Mouse (Mus musculus) forelimb bud, embryonic 11.5 days (tissue): Measurements from ENCODE around the gene Fars2.

Experiments used
- DNase-seq: peaks from one replicate; pipeline ENCODE4 v3.0.0-alpha.2; 2012; ENCODE audit warnings: low read depth, low spot score

Gene Fars2

DNA sequence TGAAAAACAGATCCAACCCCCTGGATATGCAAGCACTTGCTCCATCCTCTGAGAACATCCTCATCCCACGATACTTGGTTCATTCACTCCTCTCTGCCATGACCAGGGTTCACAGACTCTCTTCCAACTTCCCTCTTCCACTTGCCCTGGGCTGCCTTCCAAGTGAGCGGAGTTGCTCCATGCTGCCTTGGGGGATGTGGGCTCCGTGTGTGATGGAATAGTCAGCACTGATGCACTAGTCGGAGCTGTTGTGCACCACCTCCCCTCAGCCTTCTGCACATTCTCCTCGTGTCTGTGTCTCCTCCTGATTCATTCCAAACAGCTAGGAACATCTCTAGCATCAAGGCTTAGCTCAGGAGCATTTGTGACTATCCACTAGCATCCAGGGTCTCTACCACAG is 389.1 kb downstream of the Fars2 start:
- DNase-seq = no peak

DNA sequence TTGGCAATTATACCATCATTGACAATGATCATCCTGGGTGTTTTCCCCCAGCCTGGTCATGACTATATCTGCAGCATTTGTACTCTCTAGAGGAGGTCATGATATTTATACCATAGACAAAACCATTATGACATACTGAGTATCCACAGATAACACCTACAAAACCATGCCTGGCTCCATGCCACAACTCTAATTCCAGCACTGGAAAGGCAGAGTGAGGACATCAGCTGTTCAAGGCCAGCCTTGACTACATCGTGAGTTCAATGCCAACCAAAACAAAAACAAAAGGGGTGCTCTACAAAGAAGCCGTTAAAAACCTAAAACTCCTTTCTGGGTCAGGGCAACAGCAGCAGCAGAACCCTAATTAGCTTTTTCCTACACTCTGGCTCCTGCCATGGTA is 392.9 kb downstream of the Fars2 start:
- DNase-seq = no peak

DNA sequence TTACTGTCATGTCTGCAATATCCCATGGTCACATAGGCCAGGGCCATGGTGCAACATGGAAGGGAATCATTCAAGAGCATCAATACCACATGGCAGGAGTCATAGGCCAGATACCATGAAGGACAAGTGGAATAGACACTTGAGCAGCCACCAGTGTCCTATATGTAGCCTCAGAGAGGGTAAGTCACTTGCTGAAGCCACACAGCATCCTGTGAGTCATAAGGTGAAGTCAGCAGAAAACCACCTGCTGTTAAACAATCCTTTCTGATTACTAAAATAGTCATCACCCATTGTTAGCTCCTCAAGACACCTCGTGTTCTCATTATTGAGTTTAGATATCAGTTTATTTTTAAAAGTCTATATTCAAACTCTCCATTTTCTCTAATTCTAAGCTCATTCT is 395.9 kb downstream of the Fars2 start:
- no peak for DNase-seq

DNA sequence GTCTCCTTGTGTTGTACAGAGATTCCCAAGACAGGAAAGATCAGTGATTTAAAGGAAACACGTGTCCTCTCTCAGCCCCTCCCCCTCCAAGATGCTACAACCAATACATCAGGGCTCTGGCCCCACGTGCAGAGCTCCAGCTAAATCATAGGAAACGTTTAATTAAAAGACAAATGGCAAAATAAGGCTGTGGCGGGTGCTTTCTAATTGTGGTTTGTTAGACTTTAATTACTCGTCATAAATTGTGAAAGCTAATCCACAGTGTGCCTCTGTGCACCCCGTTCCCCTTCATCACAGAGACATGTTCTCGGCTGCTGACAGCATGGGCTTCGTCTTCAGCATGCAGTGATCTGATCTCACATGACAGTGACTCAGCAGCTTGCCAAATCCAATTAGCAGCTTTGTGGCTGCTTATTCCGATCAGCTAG is 400.9 kb downstream of the Fars2 start:
- no peak for DNase-seq

DNA sequence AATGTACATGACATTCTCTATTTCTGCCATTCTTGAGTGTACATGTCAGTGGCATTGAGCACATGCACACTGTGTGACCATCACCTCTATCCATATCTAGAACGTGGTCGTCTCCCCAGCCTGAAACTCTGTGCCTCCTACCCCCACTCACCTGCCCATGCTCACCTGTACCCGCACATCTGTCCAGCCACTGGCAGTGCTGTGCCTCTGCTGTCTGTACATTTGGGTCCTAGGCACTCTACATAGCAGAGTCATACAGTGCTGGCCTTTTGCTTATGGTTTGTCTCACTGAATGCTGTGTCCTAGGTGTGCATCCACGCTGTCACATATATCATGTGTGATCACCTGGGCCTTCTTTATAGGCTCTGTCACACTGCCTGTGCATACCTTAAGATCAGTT is 410.5 kb downstream of the Fars2 start:
- no peak for DNase-seq

DNA sequence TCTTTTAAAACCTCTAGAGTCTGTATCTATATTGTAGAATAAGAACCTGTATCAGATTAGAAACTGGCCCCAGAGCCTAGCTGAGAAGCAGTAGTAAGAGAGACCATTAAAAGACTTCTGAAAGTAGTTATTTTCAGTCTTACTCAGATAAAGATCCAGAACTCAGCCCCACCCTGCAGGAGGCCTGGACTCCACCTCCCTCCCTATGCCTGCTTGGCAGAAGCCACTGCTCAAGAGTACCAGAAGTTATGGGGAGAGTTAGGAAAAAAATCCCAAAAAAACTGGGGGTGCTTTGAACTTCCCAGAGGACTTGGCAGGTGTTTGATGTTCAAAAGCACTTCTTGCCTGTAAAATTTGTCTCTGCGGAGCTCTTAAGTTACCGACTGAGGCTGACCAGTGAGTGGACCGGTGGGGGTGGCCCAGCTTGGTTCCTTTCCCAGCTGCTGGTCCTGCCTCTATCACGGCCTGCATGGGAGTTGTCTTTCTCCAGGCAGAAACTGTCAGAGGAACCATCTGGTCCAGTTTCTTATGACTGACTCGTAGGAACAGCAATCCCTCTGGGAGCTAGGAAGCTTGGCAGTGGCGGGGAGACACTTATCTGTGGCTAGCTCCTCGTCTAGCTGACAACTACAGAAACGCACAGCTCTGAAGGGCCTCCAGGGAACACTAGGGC is 411.1 kb downstream of the Fars2 start:
- DNase-seq = no peak

DNA sequence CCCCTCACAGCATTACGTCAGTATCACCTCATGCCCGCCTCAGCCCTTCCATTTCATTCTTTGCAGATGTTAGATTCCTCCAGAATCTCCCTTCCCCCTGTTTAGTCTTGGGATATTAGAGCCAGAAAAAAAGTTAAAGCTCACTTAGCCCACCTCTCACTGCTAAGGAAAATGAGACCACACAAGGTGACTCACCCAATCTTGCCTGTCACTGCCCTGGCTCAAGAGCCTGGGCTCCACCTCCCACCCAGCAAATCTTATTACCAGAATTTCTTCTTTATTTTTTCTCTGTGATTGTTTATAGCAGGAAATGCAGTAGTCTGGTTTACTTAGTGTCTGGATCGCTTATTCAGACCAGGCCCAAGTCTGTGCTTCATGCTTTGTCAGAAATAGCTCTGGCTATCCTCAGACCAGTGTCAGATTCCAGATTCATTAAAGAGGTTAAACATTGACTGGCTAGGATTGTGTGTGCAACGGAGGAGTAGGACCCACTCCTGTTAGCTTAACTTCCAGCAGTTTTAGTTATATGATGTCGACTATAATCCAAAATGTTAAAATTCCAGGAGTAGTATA is 412.3 kb downstream of the Fars2 start:
- DNase-seq = peak; percentile 56

DNA sequence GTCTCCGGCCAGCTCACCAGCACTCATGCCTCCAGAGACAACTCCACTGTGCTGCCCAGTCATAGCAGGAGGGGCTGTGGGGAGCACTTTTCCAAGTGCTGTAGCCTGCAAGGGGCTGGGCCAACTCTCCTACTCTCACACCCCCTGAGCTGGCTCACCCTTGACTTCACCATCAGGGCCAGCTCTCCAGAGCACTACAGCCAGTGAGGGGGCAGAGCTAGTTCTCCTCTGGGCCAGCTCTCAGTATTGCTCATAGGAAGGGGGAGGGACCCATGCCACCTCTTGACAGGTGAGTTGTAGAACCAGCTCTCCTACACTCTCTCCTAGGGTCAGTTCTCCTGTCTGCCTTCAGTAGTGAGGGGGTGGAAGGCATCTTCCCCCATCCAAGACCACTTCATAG is 413.6 kb downstream of the Fars2 start:
- DNase-seq = no peak

DNA sequence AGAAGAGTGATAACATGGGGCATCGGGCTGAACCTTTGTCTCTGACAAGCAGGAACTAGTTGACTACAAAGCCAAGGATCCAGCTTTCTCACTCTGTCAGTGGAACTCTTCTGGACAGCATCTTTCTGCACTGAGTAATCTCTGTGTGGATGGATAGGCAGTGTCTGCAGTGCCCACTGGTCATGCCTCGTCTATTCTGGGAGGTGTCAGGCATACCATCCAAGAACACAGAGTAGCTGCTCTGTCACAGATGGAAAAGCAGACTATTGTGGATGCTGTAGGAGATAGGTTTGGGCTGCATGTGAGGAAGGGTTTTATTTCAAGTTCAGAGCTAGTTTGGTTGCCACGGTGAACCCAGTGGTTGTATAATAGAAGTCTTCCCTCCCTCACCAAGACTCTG is 414.7 kb downstream of the Fars2 start:
- no peak for DNase-seq

DNA sequence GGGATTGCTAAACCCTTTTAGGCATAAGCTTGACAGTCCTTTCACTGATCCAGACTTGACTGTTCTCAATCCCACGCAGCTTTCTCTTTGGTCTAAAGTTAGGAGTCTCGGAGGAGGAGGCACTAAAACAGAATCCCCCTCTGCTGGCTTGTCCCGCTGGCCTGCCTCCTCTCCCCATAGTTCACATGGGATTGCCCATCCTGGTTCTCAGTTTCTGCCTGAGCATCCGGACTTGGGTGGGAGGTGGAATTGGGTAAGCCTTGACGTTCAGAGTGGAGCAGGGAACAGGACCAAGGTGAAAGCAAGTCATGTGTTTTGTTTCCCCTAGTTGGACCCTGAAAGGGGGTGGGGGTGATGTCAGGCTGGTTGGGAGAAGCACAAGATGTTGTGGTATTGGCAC is 415.9 kb downstream of the Fars2 start:
- no peak for DNase-seq

DNA sequence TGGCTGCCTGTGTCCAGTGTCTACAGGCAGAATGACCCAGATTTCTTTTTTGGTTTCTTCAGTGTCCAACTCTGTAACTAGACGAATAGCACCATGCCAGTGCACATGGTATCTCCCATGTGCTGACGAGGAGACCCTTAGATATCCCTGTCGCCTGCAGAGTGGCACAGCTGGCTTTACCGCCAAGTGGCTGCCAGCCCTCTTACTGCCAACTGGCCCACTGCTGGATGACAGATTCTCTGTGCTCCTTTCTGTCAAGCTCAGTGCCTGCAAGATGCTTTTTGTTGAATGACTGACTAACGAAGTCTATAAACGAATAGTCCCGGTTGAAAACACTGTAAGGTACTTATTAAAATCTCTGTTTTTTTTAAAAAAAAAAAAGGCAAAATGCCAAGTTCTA is 416.3 kb downstream of the Fars2 start:
- no peak for DNase-seq

DNA sequence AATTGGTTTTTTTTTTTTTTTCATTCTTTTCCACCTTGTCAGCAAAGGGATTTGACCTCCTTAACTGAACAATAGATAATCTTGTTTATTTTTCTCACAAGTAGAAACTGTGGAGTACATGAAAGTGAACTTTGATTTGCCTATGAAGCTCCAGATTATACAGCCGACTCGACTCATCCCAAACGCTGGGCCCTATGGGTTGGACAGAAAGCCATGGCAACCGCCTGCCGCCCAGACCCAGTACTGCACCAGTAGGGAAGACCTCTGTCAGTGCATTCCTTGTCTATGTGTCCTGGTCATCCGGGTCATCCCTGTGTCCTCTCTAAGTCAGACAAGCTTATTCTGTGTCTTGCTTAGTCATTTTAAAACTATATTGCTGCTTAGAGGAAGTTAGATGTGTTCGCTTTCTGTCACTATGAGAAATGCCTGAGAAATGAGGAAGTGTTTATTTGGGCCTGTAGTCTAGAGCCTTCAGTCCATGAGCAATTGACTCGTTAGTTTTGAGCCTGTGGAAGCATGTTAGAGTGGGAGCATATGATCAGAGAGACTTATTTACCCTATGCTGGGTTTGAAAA is 416.8 kb downstream of the Fars2 start:
- no peak for DNase-seq

DNA sequence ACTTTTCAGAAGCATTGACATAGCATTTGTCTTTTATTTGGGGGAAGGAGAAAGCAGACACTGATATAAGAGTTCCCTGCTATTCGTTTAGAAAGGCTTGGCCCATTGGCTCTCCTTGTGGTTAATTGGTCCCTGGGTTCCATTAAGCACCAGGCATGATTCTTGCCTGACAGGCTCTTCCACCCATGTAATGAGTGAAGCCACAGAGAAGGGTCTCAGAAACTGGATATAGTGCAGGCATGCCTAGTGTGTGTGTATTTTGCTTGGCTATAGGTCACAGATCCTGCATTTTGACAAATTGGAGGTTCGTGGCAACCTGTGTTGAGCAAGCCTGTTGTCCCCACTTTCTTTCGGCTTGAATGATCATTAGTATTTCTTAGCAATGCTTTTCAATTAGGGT is 420.4 kb downstream of the Fars2 start:
- DNase-seq = no peak

DNA sequence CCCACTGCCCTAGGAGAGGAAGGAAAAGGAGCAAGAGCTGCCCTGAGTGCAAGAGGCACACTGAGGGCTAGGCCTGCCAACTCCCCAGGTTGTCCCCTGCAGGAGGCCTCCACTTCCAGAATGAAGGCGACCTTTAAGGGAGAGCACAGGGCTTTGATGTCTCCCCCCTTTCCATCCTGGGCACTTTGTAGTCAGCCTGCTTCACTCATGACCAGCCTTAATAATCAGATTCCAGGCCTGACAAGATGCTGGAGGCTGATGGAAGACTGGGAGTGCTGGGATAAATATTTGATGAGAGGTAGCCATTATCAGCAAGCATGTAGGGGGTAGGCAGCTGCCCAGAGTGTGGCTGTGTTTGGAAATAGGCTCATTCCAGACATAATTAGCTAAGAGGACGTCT is 421.2 kb downstream of the Fars2 start:
- no peak for DNase-seq

DNA sequence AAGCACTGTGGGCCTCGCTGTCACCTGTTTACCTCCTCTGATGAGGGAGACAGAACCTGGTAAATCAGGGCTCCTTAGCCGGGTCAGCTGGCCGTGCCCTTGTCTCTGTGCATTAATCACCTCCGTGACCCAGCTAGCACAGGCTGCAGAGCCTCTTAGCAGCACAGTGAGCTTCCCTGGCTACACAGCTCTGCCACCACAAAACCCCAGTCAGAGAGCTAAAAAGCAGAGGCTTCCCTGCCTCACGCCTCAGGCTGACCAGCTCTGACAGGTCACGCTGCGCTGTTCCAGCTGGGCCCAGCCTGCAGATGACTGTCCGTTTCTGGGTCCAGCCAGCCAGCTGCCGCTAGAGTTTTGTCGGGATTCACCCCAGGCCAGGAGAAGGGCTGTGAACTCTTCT is 423.0 kb downstream of the Fars2 start:
- DNase-seq = no peak

DNA sequence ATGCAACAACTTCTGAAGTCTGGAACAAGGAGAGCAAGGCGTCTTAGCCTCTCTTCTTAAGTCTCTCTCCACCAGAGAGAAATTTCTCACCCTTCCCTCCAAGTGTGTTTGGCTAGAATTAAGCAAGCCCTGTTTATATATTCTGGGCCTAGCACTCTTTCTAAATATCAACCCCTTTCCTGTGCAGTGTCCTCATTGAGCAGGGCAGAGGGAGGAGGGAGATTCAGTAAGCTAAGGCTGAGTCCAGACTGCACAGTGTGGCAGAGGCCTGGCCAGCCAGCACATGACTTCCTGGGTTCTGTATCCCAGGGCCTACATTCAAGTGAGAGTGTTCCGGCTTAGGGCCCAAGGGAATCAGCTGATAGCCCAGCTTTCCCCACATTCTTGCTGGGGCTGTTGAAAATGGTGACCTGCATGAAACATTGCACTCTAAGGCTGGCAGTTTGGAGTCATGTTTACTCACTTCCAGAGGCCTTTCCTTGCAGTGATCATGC is 424.1 kb downstream of the Fars2 start:
- no peak for DNase-seq

DNA sequence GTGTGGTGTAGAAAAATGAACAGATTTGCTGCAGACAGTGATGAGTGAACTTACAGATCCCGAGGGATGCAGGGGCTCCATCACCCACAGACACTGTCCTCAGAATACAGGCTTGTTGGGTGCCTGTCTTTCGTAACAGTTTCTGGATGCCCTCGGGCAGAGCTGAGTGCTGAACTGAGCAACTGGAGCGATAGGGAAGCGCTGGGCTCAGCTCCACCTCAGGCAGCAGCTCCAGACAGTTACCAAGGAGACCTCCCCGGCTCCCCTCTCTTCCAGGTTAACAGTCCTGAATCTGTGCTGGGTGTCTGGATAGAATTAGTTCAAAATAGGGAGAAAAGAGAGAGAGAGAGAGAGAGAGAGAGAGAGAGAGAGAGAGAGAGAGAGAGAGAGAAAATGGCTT is 433.5 kb downstream of the Fars2 start:
- no peak for DNase-seq

DNA sequence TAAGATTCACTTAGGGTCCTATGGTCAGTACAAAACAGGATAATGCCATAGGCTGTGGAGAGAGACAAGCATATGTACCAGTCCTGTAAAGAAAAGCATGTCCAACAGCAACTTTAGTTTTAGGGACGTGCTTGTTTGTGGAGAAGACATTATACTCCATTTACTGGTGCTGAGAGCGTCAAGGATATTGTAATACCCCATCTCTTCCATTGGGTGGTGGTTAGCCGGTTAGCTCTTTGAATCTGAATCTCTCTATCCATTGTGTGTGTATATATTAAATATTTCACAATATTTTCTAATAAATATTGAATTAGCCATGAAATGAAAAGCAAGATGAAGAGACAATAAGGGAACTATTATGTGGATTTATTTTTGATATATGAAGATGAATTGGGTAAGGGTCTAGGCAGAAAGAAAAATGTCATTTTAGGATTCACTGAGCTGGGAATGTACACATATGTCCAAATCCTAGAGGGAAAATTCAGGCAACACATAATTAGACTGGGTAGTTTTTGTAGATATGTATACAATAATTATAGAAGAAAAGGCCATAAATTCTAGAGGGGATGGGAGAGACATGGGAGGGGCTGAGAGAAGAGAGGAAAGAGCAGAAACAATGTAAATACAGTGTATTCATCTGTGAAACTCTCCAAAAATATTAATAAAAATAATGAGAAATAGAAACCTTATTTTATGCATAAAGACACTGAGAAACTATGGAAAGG is 435.5 kb downstream of the Fars2 start:
- DNase-seq = no peak

DNA sequence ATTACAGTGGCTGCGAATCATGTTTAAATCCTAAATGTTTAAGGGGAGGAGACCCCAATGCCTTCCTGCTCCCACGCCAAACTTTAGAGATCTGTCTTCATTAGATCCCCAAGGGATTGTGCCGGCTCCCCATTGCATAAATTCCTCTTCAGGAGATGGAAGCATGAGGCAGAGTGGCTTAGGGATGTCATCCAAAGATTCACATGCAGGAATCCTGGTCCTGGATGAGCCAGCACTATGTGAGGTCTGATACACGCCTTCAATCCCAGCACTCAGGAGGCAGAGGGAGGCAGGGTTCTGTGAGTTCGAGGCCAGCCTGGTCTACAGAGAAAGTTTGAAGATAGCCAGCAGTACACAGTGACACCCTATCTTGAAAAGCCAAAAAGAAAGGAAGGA is 436.0 kb downstream of the Fars2 start:
- DNase-seq = no peak

DNA sequence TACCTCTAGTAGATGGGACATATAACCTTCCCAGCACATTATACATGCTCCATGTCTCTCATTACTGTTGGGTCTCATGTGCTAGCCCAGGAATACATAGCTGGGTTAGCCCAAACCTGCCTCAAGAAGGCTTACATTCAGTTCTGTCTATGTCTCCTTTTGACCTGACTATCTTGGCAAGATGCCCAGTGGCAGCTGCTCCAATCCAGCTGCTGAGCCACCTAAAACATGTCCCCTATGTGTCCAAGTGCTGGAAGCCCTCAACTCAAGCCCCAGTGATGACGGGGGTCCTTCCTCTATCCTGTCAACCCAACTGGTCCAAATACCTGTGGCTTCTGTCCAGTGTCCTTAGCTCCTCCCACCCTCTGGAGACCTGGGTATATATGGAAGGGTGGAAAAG is 437.5 kb downstream of the Fars2 start:
- no peak for DNase-seq

DNA sequence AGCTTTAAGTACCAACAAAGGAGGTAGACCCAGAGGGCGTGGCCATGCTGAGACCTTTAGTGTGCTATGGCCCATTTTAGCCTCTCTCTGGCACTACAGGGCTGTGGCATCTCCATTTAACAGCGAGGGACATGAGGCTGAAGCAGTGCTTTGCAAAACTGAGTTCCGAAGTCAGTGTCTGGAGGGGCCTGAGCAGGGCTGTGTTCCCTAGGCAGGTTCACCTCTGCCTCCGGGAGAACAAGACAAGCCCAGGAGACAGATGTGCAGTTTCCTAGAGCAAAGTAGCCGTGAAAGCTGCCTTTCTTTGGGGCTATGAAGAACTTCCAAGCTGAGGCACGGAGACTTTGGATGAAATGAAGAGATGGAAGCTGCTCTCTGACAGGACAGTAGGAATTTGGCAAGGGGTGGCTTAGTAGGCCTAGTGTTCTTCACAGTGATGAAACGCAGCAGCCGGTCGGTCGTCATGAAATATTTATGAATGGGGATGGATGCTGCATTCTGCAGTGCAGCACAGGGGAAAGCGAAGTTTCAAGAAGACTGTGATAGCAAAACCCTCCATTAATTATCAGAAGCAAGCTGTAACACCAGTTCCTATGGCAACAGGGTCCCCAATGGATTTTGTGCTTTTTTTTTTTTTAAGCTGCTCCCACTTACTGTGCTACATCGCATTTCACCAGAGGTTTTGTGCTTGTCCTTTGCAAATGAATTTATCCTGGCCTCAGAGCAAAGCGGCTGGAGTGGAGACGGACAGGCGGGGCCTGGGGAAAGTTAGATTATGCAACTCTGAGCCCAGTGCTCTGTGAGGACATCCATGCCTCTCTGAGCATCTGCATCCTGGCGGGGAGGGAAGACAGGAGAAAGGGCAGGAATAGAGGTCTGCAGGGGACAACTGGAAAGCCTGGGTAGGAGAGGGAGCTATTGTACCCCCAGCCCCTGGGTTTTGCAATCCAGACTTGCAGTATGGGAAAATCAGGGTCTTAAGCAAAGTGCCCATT is 445.5 kb downstream of the Fars2 start:
- no peak for DNase-seq
